In the genomic region with DNA sequence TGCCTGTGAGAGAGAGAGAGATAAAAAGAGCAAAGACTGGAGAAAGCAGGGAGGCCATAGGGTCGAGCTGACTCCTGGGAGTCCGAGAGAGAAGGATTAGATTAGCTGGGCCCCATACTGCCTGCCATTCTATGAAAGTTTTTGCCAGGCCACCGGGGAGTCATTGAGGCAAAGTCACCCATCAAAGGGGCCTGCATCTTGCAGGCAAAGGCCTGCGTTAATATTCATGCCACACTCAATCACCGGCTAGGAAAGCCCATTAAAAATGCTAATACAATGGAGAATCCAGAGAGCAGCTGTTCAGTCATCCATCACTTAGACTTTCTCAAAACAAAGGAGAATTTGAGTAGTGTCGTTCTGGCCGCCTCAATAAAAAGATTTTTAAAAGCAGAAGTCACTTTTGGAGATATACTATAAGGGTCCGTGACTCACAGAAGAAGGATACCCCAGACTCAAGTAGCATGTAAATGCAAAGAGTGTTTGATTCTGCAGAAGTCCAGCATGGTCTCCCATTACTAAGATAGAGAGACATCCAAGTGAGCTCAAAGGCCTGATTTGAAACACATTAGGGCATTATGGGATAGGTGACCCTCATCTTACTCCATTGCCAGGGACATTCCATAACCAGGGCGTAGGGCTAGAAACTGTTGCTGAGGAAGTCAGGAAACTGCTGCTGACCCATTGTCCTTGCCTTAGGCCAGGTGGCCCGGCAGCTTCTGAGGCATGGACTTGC, we compare ENCODE assay signal across 20 mouse cellular contexts. TPM values are rescaled to one million over a fixed set of nuclear protein-coding genes. Genes with fewer than 3 reads are reported as not detected.
A peak's percentile ranks its signal among the peaks of the same experiment; 100 is the strongest.
DNase-seq lines count a peak whose midpoint lies in the region; ATAC-seq lines count a peak whose summit lies in the region.
"Had no signal": no experiment of that assay in that cellular context is flagged by ENCODE, and none has a peak within 500 bp of the region (broad histone marks: within the 10 kb centered on the region; RNA-seq: fewer than 3 reads in every experiment).

No protein-coding gene starts in this region.

- H3K36me3 ChIP-seq in midbrain, embryonic 11.5 days (ENCODE audit: control insufficient read depth, insufficient read depth, low read length), result no peaks in the 10 kb centered on the region
- no peaks in the 10 kb centered on the region for H3K36me3 ChIP-seq in midbrain, embryonic 15.5 days (replicated peaks)
- H3K36me3 ChIP-seq in hindbrain, embryonic 15.5 days, result no peaks in the 10 kb centered on the region
- H3K36me3 ChIP-seq in neural tube, embryonic 14.5 days (ENCODE audit: control insufficient read depth, insufficient read depth, low read length), result no peaks in the 10 kb centered on the region
- H3K36me3 ChIP-seq: embryonic facial prominence, embryonic 12.5 days had no signal

- ATAC-seq in midbrain, embryonic 11.5 days (ENCODE audit: low FRiP score), result peak; percentile 81
- ATAC-seq in midbrain, embryonic 15.5 days (replicated peaks), result no peak
- peak; percentile 63; the same call in 1 of the 2 replicates for ATAC-seq in hindbrain, embryonic 15.5 days (ENCODE audit: low FRiP score, low read depth)
- ATAC-seq in neural tube, embryonic 14.5 days (ENCODE audit: low read depth), result peak; percentile 63; the same call in 1 of the 2 replicates
- ATAC-seq: CD4-positive, CD25-positive, alpha-beta regulatory T cell, adult 4 months had no signal

- H3K4me2 ChIP-seq in midbrain, embryonic 11.5 days, result no peak overlapping the region
- no peak overlapping the region for H3K4me2 ChIP-seq in midbrain, embryonic 15.5 days
- H3K4me2 ChIP-seq in hindbrain, embryonic 15.5 days, result no peak overlapping the region
- no peak overlapping the region for H3K4me2 ChIP-seq in neural tube, embryonic 14.5 days (ENCODE audit: low read depth, low read length)
- H3K4me2 ChIP-seq: embryonic facial prominence, embryonic 12.5 days; heart, embryonic 11.5 days had no signal

- H3K4me3 ChIP-seq in midbrain, embryonic 11.5 days (ENCODE audit: low read depth, low read length), result no peak overlapping the region
- H3K4me3 ChIP-seq in midbrain, embryonic 15.5 days, result no peak overlapping the region
- no peak overlapping the region for H3K4me3 ChIP-seq in hindbrain, embryonic 15.5 days
- H3K4me3 ChIP-seq in neural tube, embryonic 14.5 days (ENCODE audit: low read depth, low read length), result no peak overlapping the region
- H3K4me3 ChIP-seq: embryonic facial prominence, embryonic 12.5 days; myocyte had no signal

- 40% methylated on average over 10 of the region's 10 CpGs for WGBS in midbrain, embryonic 11.5 days
- WGBS in midbrain, embryonic 15.5 days, result 27% methylated on average over 10 of the region's 10 CpGs
- 21% methylated on average over 10 of the region's 10 CpGs for WGBS in hindbrain, embryonic 15.5 days
- WGBS in neural tube, embryonic 14.5 days, result 18% methylated on average over 10 of the region's 10 CpGs

- no peaks in the 10 kb centered on the region for H3K27me3 ChIP-seq in midbrain, embryonic 11.5 days (ENCODE audit: control insufficient read depth, insufficient read depth, low read length)
- H3K27me3 ChIP-seq in midbrain, embryonic 15.5 days (replicated peaks), result no peaks in the 10 kb centered on the region
- H3K27me3 ChIP-seq in hindbrain, embryonic 15.5 days, result no peaks in the 10 kb centered on the region
- H3K27me3 ChIP-seq in neural tube, embryonic 14.5 days (ENCODE audit: control insufficient read depth, insufficient read depth, low read length), result no peaks in the 10 kb centered on the region
- H3K27me3 ChIP-seq: embryonic facial prominence, embryonic 12.5 days had no signal

- no peak overlapping the region; the same call in none of the 2 replicates for H3K27ac ChIP-seq in midbrain, embryonic 11.5 days (ENCODE audit: low read depth, low read length)
- no peak overlapping the region for H3K27ac ChIP-seq in midbrain, embryonic 15.5 days
- no peak overlapping the region for H3K27ac ChIP-seq in hindbrain, embryonic 15.5 days (replicated peaks)
- H3K27ac ChIP-seq in neural tube, embryonic 14.5 days (ENCODE audit: low read depth, low read length), result 0 out of 2 replicates have a peak overlapping the region, but pooled peaks have one; percentile 18
- H3K27ac ChIP-seq: embryonic facial prominence, embryonic 12.5 days; macrophage had no signal

- peak; percentile 85 for DNase-seq in midbrain, embryonic 11.5 days (ENCODE audit: low spot score, missing footprints)
- DNase-seq in embryo, embryonic 9.5 days (ENCODE audit: extremely low spot score), result peak; percentile 14
- DNase-seq in left cerebral cortex, adult 11 months (ENCODE audit: low spot score), result no peak
- no peak for DNase-seq in cerebellum, adult 8-10 months
- DNase-seq: adrenal gland, adult 2 months; cerebellum, adult 2 months; gastrocnemius, postnatal 25 days; heart, postnatal 36 days; kidney, adult 2 months; kidney, postnatal 36 days; liver; lung, adult 18-20 months had no signal

- H3K4me1 ChIP-seq in midbrain, embryonic 11.5 days (ENCODE audit: control insufficient read depth, insufficient read depth, low read length), result peaks cover 4% of the 10 kb centered on the region
- H3K4me1 ChIP-seq in midbrain, embryonic 15.5 days, result peaks cover 7% of the 10 kb centered on the region
- no peaks in the 10 kb centered on the region for H3K4me1 ChIP-seq in hindbrain, embryonic 15.5 days (replicated peaks)
- H3K4me1 ChIP-seq in neural tube, embryonic 14.5 days (ENCODE audit: control insufficient read depth, insufficient read depth, low read length), result no peaks in the 10 kb centered on the region
- H3K4me1 ChIP-seq: embryonic facial prominence, embryonic 12.5 days had no signal

- H3K9ac ChIP-seq in midbrain, embryonic 11.5 days (ENCODE audit: low read length), result no peak overlapping the region
- no peak overlapping the region for H3K9ac ChIP-seq in midbrain, embryonic 15.5 days
- no peak overlapping the region for H3K9ac ChIP-seq in hindbrain, embryonic 15.5 days
- no peak overlapping the region for H3K9ac ChIP-seq in neural tube, embryonic 14.5 days (replicated peaks; ENCODE audit: low read depth, low read length)
- H3K9ac ChIP-seq: embryonic facial prominence, embryonic 12.5 days had no signal

- H3K9me3 ChIP-seq in midbrain, embryonic 11.5 days (ENCODE audit: control insufficient read depth, low read length), result no peaks in the 10 kb centered on the region
- H3K9me3 ChIP-seq in midbrain, embryonic 15.5 days, result no peaks in the 10 kb centered on the region
- no peaks in the 10 kb centered on the region for H3K9me3 ChIP-seq in hindbrain, embryonic 15.5 days
- no peaks in the 10 kb centered on the region for H3K9me3 ChIP-seq in neural tube, embryonic 14.5 days (ENCODE audit: control insufficient read depth, low read length)
- H3K9me3 ChIP-seq: embryonic facial prominence, embryonic 12.5 days had no signal

RNA-seq across cellular contexts. Expression of a gene that starts 53.7 kb away (rescaled TPM):
- polyA plus RNA-seq in midbrain, embryonic 11.5 days (2014; fragmentation: Nextera tagmentation; extraction: Ambion mirVana), result not detected in 2 replicates
- polyA plus RNA-seq in midbrain, embryonic 15.5 days (2015; fragmentation: Nextera tagmentation; extraction: Ambion mirVana), result 0.36 TPM in 1 of 2 replicates, not detected in the other
- polyA plus RNA-seq in hindbrain, embryonic 15.5 days (2015; fragmentation: Nextera tagmentation; extraction: Ambion mirVana), result 0.19 and 0.26 TPM in 2 replicates
- 0.13 TPM in 1 of 2 replicates, not detected in the other for polyA plus RNA-seq in neural tube, embryonic 14.5 days (2014; fragmentation: Nextera tagmentation; extraction: Ambion mirVana)
- polyA plus RNA-seq: cerebellum, adult 2 months; heart, embryonic 11.5 days; myocyte had no signal

RNA-seq across cellular contexts. Expression of a gene that starts 57.2 kb away (rescaled TPM):
- polyA plus RNA-seq in midbrain, embryonic 11.5 days (2014; fragmentation: Nextera tagmentation; extraction: Ambion mirVana), result 49.3 and 52.9 TPM in 2 replicates
- 48.0 and 49.6 TPM in 2 replicates for polyA plus RNA-seq in midbrain, embryonic 15.5 days (2015; fragmentation: Nextera tagmentation; extraction: Ambion mirVana)
- 41.1 and 48.9 TPM in 2 replicates for polyA plus RNA-seq in hindbrain, embryonic 15.5 days (2015; fragmentation: Nextera tagmentation; extraction: Ambion mirVana)
- 50.9 and 52.2 TPM in 2 replicates for polyA plus RNA-seq in neural tube, embryonic 14.5 days (2014; fragmentation: Nextera tagmentation; extraction: Ambion mirVana)

Comparison
In these comparisons a context has a peak if more than half of its experiments do, and no peak if none do; other contexts are left out.
1. DNase-seq: peak in midbrain, embryonic 11.5 days (single experiment) and embryo, embryonic 9.5 days (single experiment); none in left cerebral cortex, adult 11 months (single experiment) and cerebellum, adult 8-10 months (single experiment).